Mouse (Mus musculus) kidney, postnatal 0 days (tissue): ENCODE results near the gene Znrd1as. TPM values are rescaled to one million over a fixed set of nuclear protein-coding genes. Genes with fewer than 3 reads are reported as not detected.
"Not testable (repeated sequence)": the region's sequence is repeated elsewhere in the genome, so short reads cannot be mapped to it uniquely, and the experiment has no call there.

Experiments used
- ATAC-seq: fragments of 200-750 bp; cut with Nextera tagmentation; replicated peaks from 2 replicates; pipeline ENCODE4 v1.8.0; 2017; ENCODE audit warnings: low read depth, moderate number of reproducible peaks, moderate TSS enrichment, moderate library complexity; ENCODE audit not compliant: low FRiP score
- DNase-seq: peaks from one replicate; pipeline ENCODE4 v3.0.0-alpha.2; 2016; ENCODE audit warnings: low spot score
- H3K27ac ChIP-seq: fragments of 300-500 bp; sonication (generic); 2 replicates; pipeline ENCODE4 v1.5.1; 2014; ENCODE audit warnings: mild to moderate bottlenecking
- H3K27me3 ChIP-seq: fragments of 300-500 bp; sonication (generic); 2 replicates; pipeline ENCODE4 v1.6.1; 2014; ENCODE audit warnings: low read length, mixed read lengths; ENCODE audit not compliant: insufficient read depth
- H3K36me3 ChIP-seq: fragments of 300-500 bp; sonication (generic); 2 replicates; pipeline ENCODE4 v1.6.1; 2014; ENCODE audit warnings: low read length, mixed read lengths; ENCODE audit not compliant: insufficient read depth
- H3K4me1 ChIP-seq: fragments of 300-500 bp; sonication (generic); replicated peaks from 2 replicates; pipeline ENCODE4 v1.6.1; 2014; ENCODE audit warnings: antibody characterized with exemption, low read length, mixed read lengths; ENCODE audit not compliant: insufficient read depth
- H3K4me2 ChIP-seq: fragments of 300-500 bp; sonication (generic); 2 replicates; pipeline ENCODE4 v1.6.1; 2014; ENCODE audit warnings: mild to moderate bottlenecking, low read length, moderate library complexity, mixed read lengths
- H3K4me3 ChIP-seq: fragments of 300-500 bp; sonication (generic); replicated peaks from 2 replicates; pipeline ENCODE4 v1.5.1; 2014; ENCODE audit warnings: low read depth, low read length
- H3K9ac ChIP-seq: fragments of 300-500 bp; sonication (generic); 2 replicates; pipeline ENCODE4 v1.6.1; 2014; ENCODE audit warnings: low read depth, low read length
- H3K9me3 ChIP-seq: fragments of 300-500 bp; sonication (generic); replicated peaks from 2 replicates; pipeline ENCODE4 v1.6.1; 2016; ENCODE audit warnings: low read length, inconsistent platforms, mixed read lengths
- CTCF ChIP-seq: IDR thresholded peaks from 2 replicates; pipeline ENCODE4 v1.5.1; 2016; ENCODE audit warnings: antibody characterized with exemption, low read depth, mild to moderate bottlenecking, moderate library complexity
- WGBS: fragments of 180-500 bp; shearing (Covaris S2); extraction: QIAGEN DNeasy Blood & Tissue Kit; methylation state at CpG from one replicate; pipeline ENCODE4 v1.1.7; 2014; 5-methylcytosine and 5-hydroxymethylcytosine counted together
- polyA plus RNA-seq: library from polyadenylated mRNA; unstranded; fragments of >200 nt; fragmentation: Nextera tagmentation; extraction: Ambion mirVana; gene quantifications from 2 replicates; pipeline ENCODE4 v1.2.1, GENCODE M21; 2015

The Znrd1as gene
- polyA plus RNA-seq, 1 experiment from 2014 or later: 7.2 TPM

GRCm38 (mm10) chr17:36973271-36973787 lies 14.9 kb downstream of the Znrd1as start:
- ATAC-seq (no peak), DNase-seq (no peak)
- no peak overlapping the region for H3K4me2 ChIP-seq
- no peak overlapping the region for H3K4me3 ChIP-seq
- H3K9ac ChIP-seq: no peak overlapping the region
- no peak for TF ChIP-seq CTCF
- no peaks in the 10 kb centered on the region for H3K36me3 ChIP-seq
- no peaks in the 10 kb centered on the region for H3K4me1 ChIP-seq
- WGBS: 56% methylated on average over 8 of the region's 8 CpGs
- no peaks in the 10 kb centered on the region for H3K27me3 ChIP-seq
- H3K27ac ChIP-seq: no peak overlapping the region
- H3K9me3 ChIP-seq: no peaks in the 10 kb centered on the region

GRCm38 (mm10) chr17:36981221-36981813 lies 22.9 kb downstream of the Znrd1as start, which contains the start of gene 2410137M14Rik:
Gene 2410137M14Rik (minus strand): TSS chr17:36981237.
- TF ChIP-seq CTCF: no peak
- 0 out of 2 replicates have a peak, but pooled peaks have one; percentile 46 for ATAC-seq
- no peak within 1 kb of the TSS for H3K27ac ChIP-seq
- no peaks in the 10 kb centered on the region for H3K4me1 ChIP-seq
- no peaks in the 10 kb centered on the region for H3K9me3 ChIP-seq
- 0 out of 2 replicates have a peak within 1 kb of the TSS, but pooled peaks have one; percentile 8 for H3K4me3 ChIP-seq
- H3K4me2 ChIP-seq: peak within 1 kb of the TSS; percentile 44
- DNase-seq: peak; percentile 11
- no peaks in the 10 kb centered on the region for H3K36me3 ChIP-seq
- WGBS: 11% methylated on average over 18 of the region's 18 CpGs
- H3K9ac ChIP-seq: 0 out of 2 replicates have a peak within 1 kb of the TSS, but pooled peaks have one; percentile 3
- no peaks in the 10 kb centered on the region for H3K27me3 ChIP-seq

- H3K27ac ChIP-seq: no peak overlapping the region
- no peak overlapping the region for H3K4me3 ChIP-seq
- DNase-seq (no peak), ATAC-seq (no peak)
- no peaks in the 10 kb centered on the region for H3K9me3 ChIP-seq
- no peaks in the 10 kb centered on the region for H3K4me1 ChIP-seq
- H3K27me3 ChIP-seq: no peaks in the 10 kb centered on the region
- H3K9ac ChIP-seq: no peak overlapping the region
- peak overlapping the region; percentile 44 for H3K4me2 ChIP-seq
- WGBS: 4% methylated on average over 4 of the region's 4 CpGs
- TF ChIP-seq CTCF: no peak
- H3K36me3 ChIP-seq: no peaks in the 10 kb centered on the region
These were observed 23.5 kb downstream of the Znrd1as start for GRCm38 (mm10) chr17:36981845-36982244.

- ATAC-seq (no peak), DNase-seq (no peak)
- Histone ChIP-seq H3K4me1 (no peaks in the 10 kb centered on the region), H3K27me3 (no peaks in the 10 kb centered on the region), H3K27ac (no peak overlapping the region), H3K36me3 (no peaks in the 10 kb centered on the region), H3K9me3 (no peaks in the 10 kb centered on the region), H3K4me3 (no peak overlapping the region), H3K4me2 (no peak overlapping the region), H3K9ac (no peak overlapping the region)
- no peak for TF ChIP-seq CTCF
- 36% methylated on average over 5 of the region's 5 CpGs for WGBS
These were observed 24.1 kb downstream of the Znrd1as start for GRCm38 (mm10) chr17:36982253-36983155.

- H3K36me3 ChIP-seq: no peaks in the 10 kb centered on the region
- H3K27ac ChIP-seq: no peak overlapping the region
- peak overlapping the region; percentile 35 for H3K4me2 ChIP-seq
- no peaks in the 10 kb centered on the region for H3K4me1 ChIP-seq
- no peak for TF ChIP-seq CTCF
- H3K4me3 ChIP-seq: 0 out of 2 replicates have a peak overlapping the region, but pooled peaks have one; percentile 13
- 10% methylated on average over 24 of the region's 24 CpGs for WGBS
- H3K9ac ChIP-seq: no peak overlapping the region
- H3K9me3 ChIP-seq: no peaks in the 10 kb centered on the region
- peaks cover 10% of the 10 kb centered on the region; the same call in 1 of the 2 replicates for H3K27me3 ChIP-seq
- no peak for DNase-seq
- ATAC-seq: no peak
These were observed 30.1 kb downstream of the Znrd1as start for GRCm38 (mm10) chr17:36988475-36988874.

DNA sequence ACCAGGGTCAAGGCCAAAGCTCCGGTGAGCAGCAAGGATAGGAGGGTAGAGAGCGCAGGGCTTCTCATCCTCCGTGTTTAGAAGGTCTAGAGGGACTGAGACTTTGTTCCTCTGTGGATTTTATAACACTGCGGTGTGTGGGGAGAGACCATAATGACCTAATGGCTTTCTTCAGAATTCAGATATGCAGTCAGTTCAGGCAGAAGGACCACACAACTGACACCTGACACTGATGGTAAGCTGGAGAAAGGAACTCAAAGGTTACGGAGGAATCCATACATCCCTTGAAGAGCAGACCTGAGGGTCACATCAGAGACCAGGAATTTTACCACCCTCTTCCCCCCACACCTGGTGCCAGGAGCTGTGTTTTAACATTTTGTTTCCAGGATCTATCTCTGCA lies 31.0 kb downstream of the Znrd1as start, which contains the start of gene H2-M5:
TSS of gene H2-M5 (minus strand) at position 101 of the 400 bp plus-strand sequence.
- no peak for TF ChIP-seq CTCF
- 24% methylated on average over 5 of the region's 5 CpGs for WGBS
- 0 out of 2 replicates have a peak within 1 kb of the TSS, but pooled peaks have one; percentile 13 for H3K4me3 ChIP-seq

GRCm38 (mm10) chr17:36990630-36991029 lies 32.2 kb downstream of the Znrd1as start:
- H3K4me3 ChIP-seq, H3K4me1 ChIP-seq, H3K36me3 ChIP-seq, H3K9ac ChIP-seq, H3K27ac ChIP-seq, H3K4me2 ChIP-seq, H3K9me3 ChIP-seq, DNase-seq, ATAC-seq: not testable (repeated sequence)
- H3K27me3 ChIP-seq: peaks cover 10% of the 10 kb centered on the region; the same call in 1 of the 2 replicates
- 93% methylated on average over 6 of the region's 6 CpGs for WGBS

More for the DNA sequence above, 31.0 kb downstream of the Znrd1as start, which contains the start of gene H2-M5:
- H3K9me3 ChIP-seq: no peaks in the 10 kb centered on the region
- H3K27ac ChIP-seq: no peak within 1 kb of the TSS
- no peak for DNase-seq
- H3K4me2 ChIP-seq: peak within 1 kb of the TSS; percentile 35
- no peaks in the 10 kb centered on the region for H3K4me1 ChIP-seq
- H3K9ac ChIP-seq: no peak within 1 kb of the TSS
- peaks cover 10% of the 10 kb centered on the region; the same call in 1 of the 2 replicates for H3K27me3 ChIP-seq
- no peaks in the 10 kb centered on the region for H3K36me3 ChIP-seq
- no peak for ATAC-seq
